Mouse (Mus musculus) left cerebral cortex, postnatal 10 days (tissue): ENCODE data around the gene Spaca3. TPM values are rescaled to one million over a fixed set of nuclear protein-coding genes. Genes with fewer than 3 reads are reported as not detected.

ENCODE experiments used
- DNase-seq, 2 experiments: peaks; one replicate each; pipeline ENCODE4 v3.0.0; 2021 to 2022; ENCODE audit warnings: low spot score in 2 of 2, mixed read lengths in 1 of 2; ENCODE audit errors: extremely low spot score in 1 of 2
- intact Hi-C: fragments of 180-260 bp; cut with DNase I; formaldehyde crosslinking; loops from one replicate; pipeline ENCODE4 v1.15.1; 2025
- total RNA-seq, 2 experiments: library from RNA; stranded (reverse); gene quantifications; 2 replicates each; pipeline ENCODE4 v1.2.3; 2021

Spaca3 gene
- total RNA-seq, 2 experiments from 2014 or later, result not detected

GRCm38 (mm10) chr11:80907820-80908219, 49.7 kb downstream of the Spaca3 start:
- intact Hi-C loops, result loop anchor here (2.0 to 10.0 kb wide), 3 partner anchors 245 to 707 kb away; no protein-coding TSS in a partner anchor
- DNase-seq, result no peak

- no peak for DNase-seq
- intact Hi-C loops, result no loop called here
Observed at GRCm38 (mm10) chr11:80912721-80913120, 54.6 kb downstream of the Spaca3 start.

- intact Hi-C loops, result no loop called here
- no peak for DNase-seq
Observed at GRCm38 (mm10) chr11:80913408-80914024, 55.4 kb downstream of the Spaca3 start.

Other genes starting within 250 kb of the Spaca3 start
- 1 to 10 TPM; 3.1 TPM for gene Myo1d, start 78.3 kb upstream of the Spaca3 start, total RNA-seq
- gene Tmem98, start 48.2 kb upstream of the Spaca3 start, total RNA-seq, result 1 to 10 TPM; 4.6 to 5.6 TPM